In the genomic region with DNA sequence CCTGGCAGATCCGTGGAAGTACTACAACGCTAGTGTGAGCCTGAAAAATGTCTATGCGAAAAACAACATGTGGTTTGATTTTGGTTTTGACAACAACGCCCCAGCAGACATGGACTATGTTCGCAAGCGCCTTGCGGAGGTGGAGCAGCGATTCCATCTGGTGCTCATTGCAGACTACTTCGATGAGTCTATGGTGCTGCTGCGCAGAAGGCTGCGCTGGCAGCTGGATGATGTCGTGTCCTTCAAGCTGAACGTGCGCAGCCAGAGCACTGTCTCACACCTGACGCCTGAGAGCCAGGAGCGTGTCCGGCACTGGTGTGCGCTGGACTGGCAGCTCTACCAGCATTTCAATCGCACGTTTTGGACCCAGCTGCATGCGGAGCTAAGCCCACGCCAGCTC, we compare ENCODE assay signal across 13 mouse cellular contexts. TPM values are rescaled to one million over a fixed set of nuclear protein-coding genes. Genes with fewer than 3 reads are reported as not detected.
"Had no signal": no experiment of that assay in that cellular context is flagged by ENCODE, and none has a peak within 500 bp of the region (broad histone marks: within the 10 kb centered on the region; RNA-seq: fewer than 3 reads in every experiment).

No protein-coding gene starts in this region.

RNA-seq across cellular contexts. Expression of a gene that starts 13.3 kb away (rescaled TPM):
- total RNA-seq: megakaryocyte, adult 5-6 weeks; megakaryocyte-erythroid progenitor cell, adult 5-6 weeks had no signal
- polyA plus RNA-seq: lung, embryonic 14.5 days; midbrain, embryonic 10.5 days; midbrain, embryonic 12.5 days; midbrain, embryonic 16.5 days; neural tube, embryonic 11.5 days; neural tube, embryonic 13.5 days; neural tube, embryonic 15.5 days; stomach, embryonic 14.5 days had no signal

RNA-seq across cellular contexts. Expression of a gene that starts 43.7 kb away (rescaled TPM):
- total RNA-seq: megakaryocyte, adult 5-6 weeks; megakaryocyte-erythroid progenitor cell, adult 5-6 weeks had no signal
- polyA plus RNA-seq: lung, embryonic 14.5 days; lung, embryonic 16.5 days; midbrain, embryonic 10.5 days; midbrain, embryonic 12.5 days; midbrain, embryonic 14.5 days; midbrain, embryonic 16.5 days; myocyte; neural tube, embryonic 11.5 days; neural tube, embryonic 13.5 days; neural tube, embryonic 15.5 days had no signal
